Mouse (Mus musculus) embryonic facial prominence, embryonic 14.5 days (tissue): ENCODE data around the gene Msi2. TPM values are rescaled to one million over a fixed set of nuclear protein-coding genes. Genes with fewer than 3 reads are reported as not detected.

ENCODE experiments used
- ATAC-seq: fragments of 200-750 bp; cut with Nextera tagmentation; 2 replicates; pipeline ENCODE4 v1.8.0; 2017; ENCODE audit warnings: low read depth, moderate number of reproducible peaks, moderate TSS enrichment
- DNase-seq: peaks from one replicate; pipeline ENCODE4 v3.0.0-alpha.2; 2015; ENCODE audit warnings: low spot score
- H3K27ac ChIP-seq: fragments of 300-500 bp; sonication (generic); replicated peaks from 2 replicates; pipeline ENCODE4 v1.5.1; 2014; ENCODE audit warnings: low read depth, mild to moderate bottlenecking, low read length, moderate library complexity
- H3K27me3 ChIP-seq: fragments of 300-500 bp; sonication (generic); replicated peaks from 2 replicates; pipeline ENCODE4 v1.6.1; 2014; ENCODE audit warnings: low read length; ENCODE audit not compliant: control insufficient read depth, insufficient read depth
- H3K36me3 ChIP-seq: fragments of 300-500 bp; sonication (generic); 2 replicates; pipeline ENCODE4 v1.6.1; 2014; ENCODE audit warnings: low read length, mixed read lengths; ENCODE audit not compliant: control insufficient read depth, insufficient read depth
- H3K4me1 ChIP-seq: fragments of 300-500 bp; sonication (generic); 2 replicates; pipeline ENCODE4 v1.6.1; 2014; ENCODE audit warnings: antibody characterized with exemption, low read length; ENCODE audit not compliant: control insufficient read depth, insufficient read depth
- H3K4me2 ChIP-seq: fragments of 300-500 bp; sonication (generic); 2 replicates; pipeline ENCODE4 v1.6.1; 2014; ENCODE audit warnings: low read depth, mild to moderate bottlenecking, low read length, moderate library complexity, mixed read lengths
- H3K4me3 ChIP-seq: fragments of 300-500 bp; sonication (generic); 2 replicates; pipeline ENCODE4 v1.5.1; 2014; ENCODE audit warnings: low read depth, mild to moderate bottlenecking, low read length
- H3K9ac ChIP-seq: fragments of 300-500 bp; sonication (generic); 2 replicates; pipeline ENCODE4 v1.6.1; 2014; ENCODE audit warnings: low read depth, mild to moderate bottlenecking, low read length, moderate library complexity, mixed read lengths
- H3K9me3 ChIP-seq: fragments of 300-500 bp; sonication (generic); 2 replicates; pipeline ENCODE4 v1.6.1; 2016; ENCODE audit warnings: low read length; ENCODE audit not compliant: control insufficient read depth
- WGBS: fragments of 180-500 bp; shearing (Covaris S2); extraction: QIAGEN DNeasy Blood & Tissue Kit; methylation state at CpG from one replicate; pipeline ENCODE4 v1.1.7; 2014; 5-methylcytosine and 5-hydroxymethylcytosine counted together
- polyA plus RNA-seq: library from polyadenylated mRNA; unstranded; fragments of >200 nt; fragmentation: Nextera tagmentation; extraction: Ambion mirVana; gene quantifications from 2 replicates; pipeline ENCODE4 v1.2.1, GENCODE M21; 2014

Msi2 gene
- polyA plus RNA-seq, 1 experiment from 2014 or later = 15.2 TPM

DNA sequence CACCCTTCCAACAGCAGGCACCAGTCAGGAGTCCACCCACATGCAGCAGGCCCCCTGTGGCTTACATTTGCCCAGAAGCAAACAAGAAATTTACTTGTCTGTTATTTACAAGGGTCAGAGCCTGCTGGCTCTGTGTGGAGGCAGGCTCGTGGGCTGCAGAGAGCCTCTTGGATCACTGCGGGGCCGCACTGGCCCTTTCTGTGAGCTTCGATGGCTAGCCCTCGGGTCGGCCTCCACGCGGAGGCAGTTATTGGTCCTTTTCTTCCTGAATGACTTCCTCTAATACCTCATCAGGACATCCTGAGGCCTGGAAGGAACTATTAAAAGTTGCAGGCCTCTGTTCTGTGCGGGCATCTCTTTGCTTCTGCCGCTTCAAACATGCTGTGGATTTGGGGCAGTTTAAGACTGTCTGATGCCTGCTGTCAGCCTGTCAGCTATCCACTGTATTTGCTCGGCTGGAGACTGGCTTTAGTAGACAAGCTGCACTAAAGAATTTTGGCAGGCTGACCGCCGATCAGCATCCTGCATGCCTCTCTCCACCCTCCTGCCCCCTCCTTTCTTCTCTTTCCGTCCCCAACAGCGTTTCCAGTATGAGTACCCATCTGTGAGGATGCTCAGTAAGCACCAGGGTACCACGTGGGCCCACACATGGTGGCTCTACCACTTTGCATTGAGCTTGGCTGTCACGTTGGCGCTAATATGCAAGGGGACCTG lies 304.0 kb downstream of the Msi2 start:
- ATAC-seq = no peak
- WGBS = 45% methylated on average over 18 of the region's 18 CpGs
- H3K4me2 ChIP-seq = no peak overlapping the region
- no peaks in the 10 kb centered on the region for H3K9me3 ChIP-seq
- H3K27me3 ChIP-seq = no peaks in the 10 kb centered on the region
- H3K4me1 ChIP-seq = peaks cover 12% of the 10 kb centered on the region
- no peak overlapping the region for H3K9ac ChIP-seq
- H3K36me3 ChIP-seq = 0 out of 2 replicates have a peak, but pooled peaks cover 13% of the 10 kb centered on the region
- no peak for DNase-seq
- no peak overlapping the region for H3K4me3 ChIP-seq
- H3K27ac ChIP-seq = no peak overlapping the region

GRCm38 (mm10) chr11:88412423-88413094 lies 305.8 kb downstream of the Msi2 start:
- DNase-seq = peak; percentile 83
- Histone ChIP-seq H3K27ac (no peak overlapping the region), H3K36me3 (0 out of 2 replicates have a peak, but pooled peaks cover 13% of the 10 kb centered on the region), H3K27me3 (no peaks in the 10 kb centered on the region), H3K4me2 (no peak overlapping the region), H3K9ac (no peak overlapping the region), H3K4me1 (peaks cover 12% of the 10 kb centered on the region), H3K4me3 (no peak overlapping the region), H3K9me3 (no peaks in the 10 kb centered on the region)
- 45% methylated on average over 5 of the region's 5 CpGs for WGBS
- ATAC-seq = peak; percentile 83

GRCm38 (mm10) chr11:88408305-88408704 lies 310.0 kb downstream of the Msi2 start:
- no peak overlapping the region for H3K4me3 ChIP-seq
- H3K4me1 ChIP-seq = peaks cover 20% of the 10 kb centered on the region
- DNase-seq (no peak), ATAC-seq (no peak)
- H3K27me3 ChIP-seq = no peaks in the 10 kb centered on the region
- no peak overlapping the region for H3K4me2 ChIP-seq
- no peak overlapping the region for H3K27ac ChIP-seq
- 0 out of 2 replicates have a peak, but pooled peaks cover 13% of the 10 kb centered on the region for H3K36me3 ChIP-seq
- H3K9me3 ChIP-seq = no peaks in the 10 kb centered on the region
- WGBS = 88% methylated on average over 8 of the region's 8 CpGs
- H3K9ac ChIP-seq = no peak overlapping the region

DNA sequence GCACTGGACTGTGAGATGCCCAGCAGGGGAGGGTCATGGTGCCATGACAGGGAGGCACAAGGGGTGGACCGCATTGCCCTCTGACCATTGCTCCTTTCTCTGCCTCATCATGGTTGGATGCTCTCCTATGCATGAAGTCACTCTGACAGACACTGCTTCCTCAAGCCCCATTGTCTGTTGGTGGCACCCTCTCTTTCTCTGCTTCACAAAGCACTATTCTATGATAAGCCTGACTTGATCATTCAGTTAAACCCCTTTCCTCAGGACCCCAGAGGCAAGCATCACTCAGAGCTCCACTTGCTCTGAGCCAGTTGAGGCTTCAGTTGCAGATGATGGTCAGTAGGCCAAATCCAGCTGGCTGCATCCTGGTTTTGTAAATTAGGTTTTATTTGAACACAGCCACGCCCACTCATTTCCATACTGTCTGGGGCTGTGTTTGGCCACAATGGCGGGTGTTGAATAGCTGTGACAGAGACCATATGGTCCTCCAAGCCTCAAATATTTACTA lies 311.9 kb downstream of the Msi2 start:
- H3K4me3 ChIP-seq = no peak overlapping the region
- H3K4me1 ChIP-seq = peaks cover 30% of the 10 kb centered on the region
- no peaks in the 10 kb centered on the region for H3K27me3 ChIP-seq
- no peak overlapping the region for H3K9ac ChIP-seq
- no peak overlapping the region for H3K4me2 ChIP-seq
- no peak overlapping the region for H3K27ac ChIP-seq
- DNase-seq = peak; percentile 55
- no peaks in the 10 kb centered on the region for H3K9me3 ChIP-seq
- H3K36me3 ChIP-seq = 0 out of 2 replicates have a peak, but pooled peaks cover 9% of the 10 kb centered on the region
- WGBS = 84% methylated on average over 3 of the region's 3 CpGs
- ATAC-seq = peak; percentile 14; the same call in 1 of the 2 replicates

DNA sequence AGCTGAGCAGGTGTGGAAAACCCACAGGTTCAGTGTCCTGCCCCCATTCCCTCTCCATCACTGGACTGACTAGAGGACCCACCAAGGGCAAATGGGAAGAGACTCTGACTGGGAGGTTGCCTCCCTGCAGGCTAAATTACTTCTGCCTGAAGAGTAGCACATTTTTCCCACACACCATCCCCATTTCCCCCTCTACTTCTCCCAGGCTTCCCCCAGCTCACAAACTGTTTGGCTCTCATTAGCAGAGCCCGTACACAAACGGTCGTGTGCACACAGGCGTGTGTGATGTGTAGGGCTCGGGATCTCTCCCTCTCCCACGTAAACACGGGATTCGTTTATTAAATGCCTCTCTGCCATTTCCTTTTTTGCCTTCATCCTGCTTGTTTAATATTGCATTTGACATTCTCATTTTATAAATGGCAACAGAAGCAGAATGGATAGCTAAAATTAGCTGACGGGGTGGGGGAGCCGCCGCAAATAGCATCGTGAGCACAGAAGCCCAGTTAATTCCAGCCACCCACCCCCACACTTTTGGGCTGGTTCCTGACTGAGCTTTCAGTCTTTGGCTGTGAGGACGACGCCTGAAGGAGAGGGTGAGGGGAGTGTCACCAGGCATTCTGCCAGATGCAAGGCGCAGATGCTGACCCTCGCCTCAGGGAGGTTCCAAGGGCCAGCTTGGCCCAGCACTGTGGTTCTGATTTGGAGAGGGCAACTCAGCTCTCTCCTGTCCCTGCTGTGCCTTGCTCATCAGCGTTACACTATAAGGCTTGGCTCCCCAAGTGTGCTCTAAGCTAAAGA lies 313.3 kb downstream of the Msi2 start:
- DNase-seq (peak; percentile 89), ATAC-seq (peak; percentile 66)
- H3K9me3 ChIP-seq = no peaks in the 10 kb centered on the region
- WGBS = 21% methylated on average over 17 of the region's 17 CpGs
- no peak overlapping the region for H3K4me3 ChIP-seq
- H3K27me3 ChIP-seq = no peaks in the 10 kb centered on the region
- peaks cover 39% of the 10 kb centered on the region for H3K4me1 ChIP-seq
- H3K9ac ChIP-seq = peak overlapping the region; percentile 3
- H3K4me2 ChIP-seq = peak overlapping the region; percentile 20
- 0 out of 2 replicates have a peak, but pooled peaks cover 2% of the 10 kb centered on the region for H3K36me3 ChIP-seq
- peak overlapping the region; percentile 70 for H3K27ac ChIP-seq

DNA sequence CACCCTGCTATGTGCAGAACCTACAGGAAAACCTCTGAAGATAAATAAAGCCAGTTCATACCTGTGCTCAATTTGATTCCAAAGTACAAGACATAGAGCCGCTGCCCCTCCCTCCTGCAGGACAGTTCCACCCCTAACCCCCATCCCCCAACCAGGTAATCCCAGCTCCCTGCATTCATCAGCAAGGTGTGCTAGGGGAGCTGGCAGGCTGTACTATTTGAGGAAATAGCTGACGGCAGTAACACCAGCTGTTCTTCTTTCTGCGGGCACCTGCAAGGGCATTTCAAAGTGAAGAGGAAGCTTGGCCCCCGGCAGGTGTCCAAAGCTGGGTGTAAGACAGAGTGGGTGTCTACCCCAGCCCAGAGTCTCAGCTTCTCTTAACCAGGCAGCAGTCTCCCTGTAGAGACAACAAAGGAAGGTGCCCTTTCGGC lies 314.1 kb downstream of the Msi2 start:
- H3K27ac ChIP-seq = peak overlapping the region; percentile 53; the same call in 1 of the 2 replicates
- ATAC-seq (peak; percentile 14; the same call in 1 of the 2 replicates), DNase-seq (peak; percentile 68)
- H3K9ac ChIP-seq = no peak overlapping the region
- peaks cover 41% of the 10 kb centered on the region for H3K4me1 ChIP-seq
- no peaks in the 10 kb centered on the region for H3K9me3 ChIP-seq
- WGBS = 59% methylated on average over 5 of the region's 5 CpGs
- 0 out of 2 replicates have a peak overlapping the region, but pooled peaks have one; percentile 2 for H3K4me2 ChIP-seq
- H3K27me3 ChIP-seq = no peaks in the 10 kb centered on the region
- no peaks in the 10 kb centered on the region for H3K36me3 ChIP-seq
- no peak overlapping the region for H3K4me3 ChIP-seq

- DNase-seq = no peak
- no peaks in the 10 kb centered on the region for H3K27me3 ChIP-seq
- no peaks in the 10 kb centered on the region for H3K9me3 ChIP-seq
- H3K4me1 ChIP-seq = peaks cover 43% of the 10 kb centered on the region
- H3K27ac ChIP-seq = no peak overlapping the region
- ATAC-seq = no peak
- H3K4me3 ChIP-seq = no peak overlapping the region
- no peaks in the 10 kb centered on the region for H3K36me3 ChIP-seq
- no peak overlapping the region for H3K9ac ChIP-seq
- no peak overlapping the region for H3K4me2 ChIP-seq
- 47% methylated on average over 7 of the region's 7 CpGs for WGBS
Observed at GRCm38 (mm10) chr11:88402290-88402689, 316.0 kb downstream of the Msi2 start.

DNA sequence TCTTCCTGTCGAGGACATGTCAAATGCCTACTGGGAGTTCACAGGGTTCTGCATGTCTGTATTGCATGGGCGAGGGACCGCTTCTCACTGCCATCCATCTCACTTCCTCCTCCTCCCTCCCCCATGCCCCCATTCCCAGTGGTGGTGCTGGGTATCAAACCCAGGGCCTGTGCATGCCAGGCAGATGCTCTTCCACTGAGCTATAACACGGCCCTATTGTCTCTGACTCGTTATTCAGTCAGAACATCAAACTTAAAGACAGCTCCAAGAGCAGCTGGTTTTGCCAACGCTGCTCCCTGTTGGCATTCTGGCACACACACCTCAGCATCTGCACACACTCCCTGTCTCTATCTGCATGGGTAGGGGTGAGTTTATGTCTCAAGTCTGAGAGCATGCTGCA lies 317.0 kb downstream of the Msi2 start:
- 82% methylated on average over 6 of the region's 6 CpGs for WGBS
- Histone ChIP-seq H3K36me3 (no peaks in the 10 kb centered on the region), H3K9ac (no peak overlapping the region), H3K4me2 (no peak overlapping the region), H3K27ac (no peak overlapping the region), H3K27me3 (no peaks in the 10 kb centered on the region), H3K4me1 (peaks cover 43% of the 10 kb centered on the region), H3K9me3 (no peaks in the 10 kb centered on the region), H3K4me3 (no peak overlapping the region)
- ATAC-seq (no peak), DNase-seq (no peak)
